Mouse (Mus musculus): ENCODE data around the gene Ssh2. TPM values are rescaled to one million over a fixed set of nuclear protein-coding genes. Genes with fewer than 3 reads are reported as not detected.

The Ssh2 gene
- polyA plus RNA-seq, 2 experiments = 7.7 to 10.0 TPM

DNA sequence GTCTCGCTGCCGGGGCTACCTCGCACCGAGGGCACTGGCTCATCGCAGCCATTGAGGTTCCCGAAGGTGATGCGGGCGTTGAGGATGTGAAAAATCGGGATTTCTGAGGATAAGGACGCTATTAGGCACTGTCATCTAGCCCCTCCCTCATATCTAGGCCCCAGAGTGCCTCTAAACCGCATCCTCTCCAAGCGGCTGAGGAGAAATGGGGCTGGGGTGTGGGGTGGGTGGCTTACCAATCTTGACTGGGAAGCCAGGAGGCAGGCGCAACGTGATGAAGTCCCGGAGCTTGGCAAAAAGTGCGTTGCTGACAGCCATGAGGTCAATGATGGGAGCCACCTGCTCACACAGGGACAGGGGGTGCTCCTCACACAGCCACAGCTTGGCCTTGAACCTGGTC, 256.7 kb downstream of the Ssh2 start:
- peaks cover 33% of the 10 kb centered on the region for H3K36me3 ChIP-seq (ENCODE audit: control insufficient read depth, insufficient read depth, low read length)
- no peaks in the 10 kb centered on the region for H3K9me3 ChIP-seq (ENCODE audit: control insufficient read depth, low read length)
- no peaks in the 10 kb centered on the region for H3K4me1 ChIP-seq (ENCODE audit: control insufficient read depth, insufficient read depth, low read length)
- H3K4me3 ChIP-seq (replicated peaks; ENCODE audit: low read length) = no peak overlapping the region
- no peak for TF ChIP-seq POLR2A (IDR thresholded peaks at IDR 0.05; ENCODE audit: borderline replicate concordance, extremely low read depth, insufficient read depth, insufficient read length)
- no peak for ATAC-seq (ENCODE audit: low FRiP score, low read depth)
- WGBS = 89% methylated on average over 16 of the region's 16 CpGs
- H3K27ac ChIP-seq (replicated peaks; ENCODE audit: low read depth, low read length) = no peak overlapping the region
- DNase-seq (ENCODE audit: low spot score) = no peak
- H3K4me2 ChIP-seq (replicated peaks; ENCODE audit: low read depth, low read length, severe bottlenecking) = no peak overlapping the region
- peaks cover 6% of the 10 kb centered on the region; the same call in 1 of the 2 replicates for H3K27me3 ChIP-seq (ENCODE audit: control insufficient read depth, insufficient read depth, low read length)
- no peak overlapping the region for H3K9ac ChIP-seq (ENCODE audit: low read depth, low read length, severe bottlenecking)

DNA sequence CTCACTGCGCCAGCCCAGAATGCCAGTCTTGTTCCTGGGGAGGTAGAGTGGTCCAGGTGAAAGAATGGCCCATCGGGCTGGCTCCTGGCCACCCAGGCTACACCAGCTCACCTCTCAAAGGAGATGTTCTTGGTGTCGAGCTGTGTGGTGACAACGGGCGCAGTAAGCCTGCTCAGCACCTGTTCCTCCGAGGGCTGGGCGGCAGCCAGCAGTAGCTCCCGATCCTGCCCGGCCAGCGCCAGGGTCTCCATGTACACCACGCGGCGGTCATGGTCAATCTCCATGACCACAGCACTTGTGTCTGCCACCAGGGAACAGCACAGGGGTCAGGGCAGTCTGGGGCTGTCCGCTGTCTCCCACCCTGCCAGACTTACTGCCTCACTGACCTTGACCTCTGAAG, 260.1 kb downstream of the Ssh2 start:
- Histone ChIP-seq H3K4me3 (replicated peaks; ENCODE audit: low read length) (no peak overlapping the region), H3K9me3 (ENCODE audit: control insufficient read depth, low read length) (no peaks in the 10 kb centered on the region), H3K9ac (ENCODE audit: low read depth, low read length, severe bottlenecking) (no peak overlapping the region), H3K4me2 (replicated peaks; ENCODE audit: low read depth, low read length, severe bottlenecking) (no peak overlapping the region), H3K27ac (replicated peaks; ENCODE audit: low read depth, low read length) (no peak overlapping the region), H3K36me3 (ENCODE audit: control insufficient read depth, insufficient read depth, low read length) (peaks cover 30% of the 10 kb centered on the region), H3K4me1 (ENCODE audit: control insufficient read depth, insufficient read depth, low read length) (no peaks in the 10 kb centered on the region), H3K27me3 (ENCODE audit: control insufficient read depth, insufficient read depth, low read length) (no peaks in the 10 kb centered on the region)
- DNase-seq (ENCODE audit: low spot score) (no peak), ATAC-seq (ENCODE audit: low FRiP score, low read depth) (no peak)
- WGBS = 95% methylated on average over 14 of the region's 14 CpGs
- TF ChIP-seq POLR2A (IDR thresholded peaks at IDR 0.05; ENCODE audit: borderline replicate concordance, extremely low read depth, insufficient read depth, insufficient read length) = no peak

DNA sequence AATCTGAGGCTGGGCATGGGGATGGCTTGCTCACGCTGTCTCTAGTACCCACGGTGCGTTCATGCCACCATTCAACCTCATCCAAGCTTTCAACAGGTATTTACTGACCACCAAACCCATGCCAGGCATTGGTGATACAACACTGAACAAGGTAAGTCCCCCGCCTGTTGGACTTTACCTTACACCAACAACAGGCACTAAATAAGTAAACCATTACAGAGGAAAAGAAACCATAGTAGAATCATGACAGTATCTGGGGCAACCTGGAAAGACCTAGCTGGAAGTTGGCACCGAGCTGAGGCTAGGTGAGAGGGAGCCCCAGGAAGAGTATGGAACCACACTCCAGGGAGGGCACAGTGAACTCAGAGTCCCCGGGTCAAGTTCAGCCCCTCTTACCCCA, 260.8 kb downstream of the Ssh2 start:
- WGBS = 91% methylated on average over 6 of the region's 6 CpGs

DNA sequence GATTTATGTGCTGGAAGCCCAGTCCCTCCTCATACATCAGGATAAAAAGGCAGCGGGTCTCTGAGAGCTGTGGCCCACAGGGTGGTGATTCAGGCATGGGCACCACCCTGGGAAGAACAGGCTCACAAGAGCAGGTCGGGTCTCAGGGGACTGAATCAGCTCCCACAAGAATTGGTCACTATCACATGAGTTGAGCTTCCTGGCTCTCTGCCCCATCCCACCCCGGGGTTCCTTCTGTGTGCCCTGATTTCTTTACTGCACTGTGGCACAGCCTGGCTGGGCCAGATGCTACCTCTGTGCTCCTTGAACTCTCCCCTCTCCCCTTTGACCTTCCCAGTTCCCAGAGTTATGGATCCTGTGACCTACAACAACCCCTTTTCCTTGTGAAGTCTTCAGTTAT, 267.0 kb downstream of the Ssh2 start:
- H3K4me3 ChIP-seq (replicated peaks; ENCODE audit: low read length) = no peak overlapping the region
- no peak overlapping the region for H3K9ac ChIP-seq (ENCODE audit: low read depth, low read length, severe bottlenecking)
- 62% methylated on average over 3 of the region's 3 CpGs for WGBS
- no peaks in the 10 kb centered on the region for H3K9me3 ChIP-seq (ENCODE audit: control insufficient read depth, low read length)
- H3K27me3 ChIP-seq (ENCODE audit: control insufficient read depth, insufficient read depth, low read length) = no peaks in the 10 kb centered on the region
- DNase-seq (ENCODE audit: low spot score) = no peak
- H3K27ac ChIP-seq (replicated peaks; ENCODE audit: low read depth, low read length) = no peak overlapping the region
- TF ChIP-seq POLR2A (IDR thresholded peaks at IDR 0.05; ENCODE audit: borderline replicate concordance, extremely low read depth, insufficient read depth, insufficient read length) = no peak
- 0 out of 2 replicates have a peak, but pooled peaks cover 2% of the 10 kb centered on the region for H3K36me3 ChIP-seq (ENCODE audit: control insufficient read depth, insufficient read depth, low read length)
- peaks cover 36% of the 10 kb centered on the region for H3K4me1 ChIP-seq (ENCODE audit: control insufficient read depth, insufficient read depth, low read length)
- no peak overlapping the region for H3K4me2 ChIP-seq (replicated peaks; ENCODE audit: low read depth, low read length, severe bottlenecking)
- ATAC-seq (ENCODE audit: low FRiP score, low read depth) = no peak

More for the DNA sequence above, 260.8 kb downstream of the Ssh2 start:
- ATAC-seq (ENCODE audit: low FRiP score, low read depth) (no peak), DNase-seq (ENCODE audit: low spot score) (no peak)
- H3K27me3 ChIP-seq (ENCODE audit: control insufficient read depth, insufficient read depth, low read length) = no peaks in the 10 kb centered on the region
- peaks cover 23% of the 10 kb centered on the region for H3K36me3 ChIP-seq (ENCODE audit: control insufficient read depth, insufficient read depth, low read length)
- H3K27ac ChIP-seq (replicated peaks; ENCODE audit: low read depth, low read length) = no peak overlapping the region
- H3K4me1 ChIP-seq (ENCODE audit: control insufficient read depth, insufficient read depth, low read length) = no peaks in the 10 kb centered on the region
- H3K9ac ChIP-seq (ENCODE audit: low read depth, low read length, severe bottlenecking) = no peak overlapping the region
- H3K4me3 ChIP-seq (replicated peaks; ENCODE audit: low read length) = no peak overlapping the region
- H3K4me2 ChIP-seq (replicated peaks; ENCODE audit: low read depth, low read length, severe bottlenecking) = no peak overlapping the region
- H3K9me3 ChIP-seq (ENCODE audit: control insufficient read depth, low read length) = no peaks in the 10 kb centered on the region
- no peak for TF ChIP-seq POLR2A (IDR thresholded peaks at IDR 0.05; ENCODE audit: borderline replicate concordance, extremely low read depth, insufficient read depth, insufficient read length)

DNA sequence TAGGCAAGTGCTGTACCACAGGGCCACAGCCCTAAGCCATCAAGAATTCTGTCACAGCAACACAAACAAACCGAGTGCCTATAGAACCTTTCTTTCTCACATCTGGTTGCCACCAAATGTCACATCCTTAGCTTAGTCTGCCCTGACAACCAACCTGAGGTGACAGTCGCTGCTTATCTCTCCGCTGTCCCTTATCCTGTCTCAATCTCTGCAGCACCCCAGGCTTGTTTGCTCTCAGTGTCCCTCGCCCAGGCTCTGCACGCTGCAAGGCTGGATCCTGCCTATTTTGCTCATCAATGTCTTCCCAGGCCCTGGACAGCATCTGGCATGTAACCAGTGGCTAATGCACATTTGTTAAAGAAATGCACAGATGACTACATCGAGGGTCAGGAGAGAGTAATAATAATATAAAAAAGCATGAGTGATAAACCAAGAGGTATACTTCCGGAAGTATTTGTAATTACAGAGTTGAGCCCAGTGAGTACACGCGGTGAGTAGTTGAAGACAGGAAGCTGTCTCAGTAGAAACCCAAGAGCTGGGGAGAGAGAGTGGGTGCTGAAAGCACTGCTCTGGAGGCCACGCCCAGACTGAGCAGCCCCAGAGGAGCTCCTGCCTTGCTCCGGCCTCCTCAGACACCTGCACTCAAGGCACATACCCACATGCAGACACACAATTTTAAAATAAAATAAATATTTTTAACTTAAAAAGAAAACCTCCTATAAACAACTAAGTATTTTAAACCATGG, 267.6 kb downstream of the Ssh2 start:
- 62% methylated on average over 11 of the region's 11 CpGs for WGBS
- Histone ChIP-seq H3K4me2 (replicated peaks; ENCODE audit: low read depth, low read length, severe bottlenecking) (no peak overlapping the region), H3K36me3 (ENCODE audit: control insufficient read depth, insufficient read depth, low read length) (0 out of 2 replicates have a peak, but pooled peaks cover 3% of the 10 kb centered on the region), H3K9ac (ENCODE audit: low read depth, low read length, severe bottlenecking) (no peak overlapping the region), H3K4me1 (ENCODE audit: control insufficient read depth, insufficient read depth, low read length) (peaks cover 42% of the 10 kb centered on the region), H3K27me3 (ENCODE audit: control insufficient read depth, insufficient read depth, low read length) (no peaks in the 10 kb centered on the region), H3K9me3 (ENCODE audit: control insufficient read depth, low read length) (no peaks in the 10 kb centered on the region), H3K4me3 (replicated peaks; ENCODE audit: low read length) (no peak overlapping the region), H3K27ac (replicated peaks; ENCODE audit: low read depth, low read length) (no peak overlapping the region)
- ATAC-seq (ENCODE audit: low FRiP score, low read depth) = no peak
- no peak for DNase-seq (ENCODE audit: low spot score)
- TF ChIP-seq POLR2A (IDR thresholded peaks at IDR 0.05; ENCODE audit: borderline replicate concordance, extremely low read depth, insufficient read depth, insufficient read length) = no peak
